Mouse (Mus musculus) liver, postnatal 0 days (tissue): ENCODE measurements at regions not wholly inside any gene's neighbourhood (a gene's known extent, or its start where the extent isn't known, plus 50 kb on each side); places are given as distances from the start of the nearest gene placed in this dataset.

ENCODE experiments used
- CTCF ChIP-seq: sonication (generic); IDR thresholded peaks from 2 replicates; pipeline ENCODE4 v1.5.1; 2016; ENCODE audit warnings: antibody characterized with exemption, low read depth
- EP300 ChIP-seq: IDR thresholded peaks from 2 replicates; pipeline ENCODE4 v1.6.1; 2016; ENCODE audit warnings: antibody characterized with exemption, low read depth, mild to moderate bottlenecking

DNA sequence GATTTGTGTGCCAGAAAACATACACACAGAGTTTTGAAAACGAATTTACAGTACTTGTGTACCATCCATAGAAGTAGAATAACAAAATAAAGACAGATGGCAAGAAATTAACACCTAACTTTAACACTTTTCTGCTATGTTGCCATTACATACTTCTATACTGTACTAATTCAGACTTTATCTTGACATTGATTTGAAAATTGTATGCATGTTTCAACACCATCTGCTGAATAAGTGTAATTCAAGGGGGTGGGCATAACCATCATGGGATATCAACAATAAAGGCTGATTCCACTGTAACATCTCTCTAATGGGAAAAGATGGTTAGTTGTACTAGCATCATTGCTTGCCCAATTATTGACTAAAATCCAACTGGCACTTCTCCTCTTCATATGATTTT, 110.9 kb upstream of the Mageb18 start:
- no peak for TF ChIP-seq CTCF
- TF ChIP-seq EP300: no peak
